Mouse (Mus musculus) adrenal gland, adult 2 months (tissue): ENCODE results near the gene Slc22a2. TPM values are rescaled to one million over a fixed set of nuclear protein-coding genes. Genes with fewer than 3 reads are reported as not detected.
"Not testable (repeated sequence)": the region's sequence is repeated elsewhere in the genome, so short reads cannot be mapped to it uniquely, and the experiment has no call there.

ENCODE experiments used
- DNase-seq: peaks from one replicate; pipeline ENCODE4 v3.0.0; 2021
- polyA plus RNA-seq: library from polyadenylated mRNA; depleted of rRNA; stranded (reverse); fragments of >200 nt; gene quantifications from 2 replicates; pipeline ENCODE4 v1.2.3, GENCODE M21; 2012
- total RNA-seq, 2 experiments: library from RNA; stranded (reverse); gene quantifications; 2 replicates each; pipeline ENCODE4 v1.2.3; 2021

The Slc22a2 gene
- total and polyA plus RNA-seq, 3 experiments = 0.12 TPM; not detected in 2

- DNase-seq = no peak
These were observed 47.2 kb downstream of the Slc22a2 start for GRCm38 (mm10) chr17:12630976-12631730.

GRCm38 (mm10) chr17:12631771-12632600, 48.1 kb downstream of the Slc22a2 start:
- peak; percentile 63 for DNase-seq

GRCm38 (mm10) chr17:12634814-12635213, 50.9 kb downstream of the Slc22a2 start:
- no peak for DNase-seq

- DNase-seq = no peak
These were observed 55.7 kb downstream of the Slc22a2 start for GRCm38 (mm10) chr17:12639585-12639984.

GRCm38 (mm10) chr17:12641087-12641486, 57.2 kb downstream of the Slc22a2 start:
- DNase-seq = no peak

GRCm38 (mm10) chr17:12645461-12645860, 61.5 kb downstream of the Slc22a2 start:
- no peak for DNase-seq

GRCm38 (mm10) chr17:12652604-12653003, 68.7 kb downstream of the Slc22a2 start:
- DNase-seq = no peak

GRCm38 (mm10) chr17:12654061-12654460, 70.1 kb downstream of the Slc22a2 start:
- no peak for DNase-seq

- no peak for DNase-seq
These were observed 71.9 kb downstream of the Slc22a2 start for GRCm38 (mm10) chr17:12655826-12656225.

GRCm38 (mm10) chr17:12658784-12659183, 74.9 kb downstream of the Slc22a2 start:
- DNase-seq = no peak

- DNase-seq = no peak
These were observed 75.3 kb downstream of the Slc22a2 start for GRCm38 (mm10) chr17:12659233-12659632.

- no peak for DNase-seq
These were observed 76.8 kb downstream of the Slc22a2 start for GRCm38 (mm10) chr17:12660572-12661260.

- peak; percentile 70 for DNase-seq
These were observed 80.2 kb downstream of the Slc22a2 start for GRCm38 (mm10) chr17:12664156-12664555.

- DNase-seq = no peak
These were observed 84.8 kb downstream of the Slc22a2 start for GRCm38 (mm10) chr17:12668478-12669362.

- no peak for DNase-seq
These were observed 85.4 kb downstream of the Slc22a2 start for GRCm38 (mm10) chr17:12669363-12669679.

GRCm38 (mm10) chr17:12671029-12671605, 87.2 kb downstream of the Slc22a2 start:
- no peak for DNase-seq

- no peak for DNase-seq
These were observed 88.4 kb downstream of the Slc22a2 start for GRCm38 (mm10) chr17:12672285-12672790.

GRCm38 (mm10) chr17:12673871-12674270, 89.9 kb downstream of the Slc22a2 start:
- no peak for DNase-seq

GRCm38 (mm10) chr17:12674980-12675379, 91.0 kb downstream of the Slc22a2 start:
- DNase-seq = not testable (repeated sequence)

- DNase-seq = no peak
These were observed 91.7 kb downstream of the Slc22a2 start, which contains the start of gene Slc22a1 for GRCm38 (mm10) chr17:12675646-12676045. Gene Slc22a1, minus strand, starts transcription at chr17:12675829.

GRCm38 (mm10) chr17:12677139-12677538, 93.2 kb downstream of the Slc22a2 start:
- no peak for DNase-seq
